Comparison of ENCODE assay signal across 8 mouse cellular contexts in genomic region chr1:135312201-135312600, GRCm38 (mm10). TPM values are rescaled to one million over a fixed set of nuclear protein-coding genes. Genes with fewer than 3 reads are reported as not detected.
A peak's percentile ranks its signal among the peaks of the same experiment; 100 is the strongest.
DNase-seq lines count a peak whose midpoint lies in the region; ATAC-seq and TF ChIP-seq lines count a peak whose summit lies in the region.

No protein-coding gene starts in this region.

- H3K27me3 ChIP-seq in kidney, adult 2 months (replicated peaks; ENCODE audit: control insufficient read depth, insufficient read depth, low read length): no peaks in the 10 kb centered on the region
- H3K27me3 ChIP-seq in hindbrain, embryonic 16.5 days (replicated peaks; ENCODE audit: control insufficient read depth, insufficient read depth, low read length): no peaks in the 10 kb centered on the region; the same call in 1 of the 2 replicates
- 0 out of 2 replicates have a peak, but pooled peaks cover 2% of the 10 kb centered on the region for H3K27me3 ChIP-seq in midbrain, embryonic 13.5 days

- no peaks in the 10 kb centered on the region for H3K9me3 ChIP-seq in hindbrain, embryonic 16.5 days (ENCODE audit: control insufficient read depth, low read length)
- H3K9me3 ChIP-seq in midbrain, embryonic 13.5 days: no peaks in the 10 kb centered on the region

- peak overlapping the region; percentile 43 for H3K4me3 ChIP-seq in kidney, adult 2 months (ENCODE audit: insufficient read depth, low read depth, low read length)
- peak overlapping the region; percentile 90 for H3K4me3 ChIP-seq in brown adipose tissue, adult 24 weeks (ENCODE audit: insufficient read depth, low read depth, low read length)
- peak overlapping the region; percentile 66 for H3K4me3 ChIP-seq in hindbrain, embryonic 16.5 days (ENCODE audit: low read length)
- H3K4me3 ChIP-seq in midbrain, embryonic 13.5 days (replicated peaks): peak overlapping the region; percentile 82

- WGBS in kidney, adult 2 months: 36% methylated on average over 4 of the region's 4 CpGs
- 87% methylated on average over 4 of the region's 4 CpGs for WGBS in hindbrain, embryonic 16.5 days
- 94% methylated on average over 4 of the region's 4 CpGs for WGBS in midbrain, embryonic 13.5 days

- ATAC-seq in hindbrain, embryonic 16.5 days: no peak
- no peak for ATAC-seq in midbrain, embryonic 13.5 days

- TF ChIP-seq CTCF in kidney, adult 2 months (conservative IDR thresholded peaks at IDR 0.05; ENCODE audit: insufficient read depth, insufficient read length, low read depth, low read length): no peak

- peak overlapping the region; percentile 80 for H3K4me2 ChIP-seq in hindbrain, embryonic 16.5 days (ENCODE audit: low read length)
- peak overlapping the region; percentile 91 for H3K4me2 ChIP-seq in midbrain, embryonic 13.5 days (replicated peaks)

- H3K4me1 ChIP-seq in kidney, adult 2 months (ENCODE audit: control insufficient read depth, insufficient read depth, low read length): peaks cover 10% of the 10 kb centered on the region; the same call in 1 of the 2 replicates
- H3K4me1 ChIP-seq in brown adipose tissue, adult 24 weeks (ENCODE audit: control insufficient read depth, insufficient read depth, insufficient read length, low read length): peaks cover 6% of the 10 kb centered on the region
- H3K4me1 ChIP-seq in hindbrain, embryonic 16.5 days (ENCODE audit: control insufficient read depth, insufficient read depth, low read depth, low read length): peaks cover 19% of the 10 kb centered on the region
- H3K4me1 ChIP-seq in midbrain, embryonic 13.5 days (replicated peaks): peaks cover 25% of the 10 kb centered on the region

- H3K27ac ChIP-seq in kidney, adult 2 months (ENCODE audit: insufficient read depth, low read depth, low read length): peak overlapping the region; percentile 43; the same call in 1 of the 2 replicates
- H3K27ac ChIP-seq in brown adipose tissue, adult 24 weeks (replicated peaks; ENCODE audit: low read depth, low read length): no peak overlapping the region
- no peak overlapping the region for H3K27ac ChIP-seq in hindbrain, embryonic 16.5 days (ENCODE audit: low read depth, low read length)
- no peak overlapping the region for H3K27ac ChIP-seq in midbrain, embryonic 13.5 days

- H3K36me3 ChIP-seq in kidney, adult 2 months (ENCODE audit: control insufficient read depth, insufficient read depth, low read length): peaks cover 1% of the 10 kb centered on the region; the same call in 1 of the 2 replicates
- H3K36me3 ChIP-seq in hindbrain, embryonic 16.5 days (ENCODE audit: control insufficient read depth, insufficient read depth, low read length): peaks cover 11% of the 10 kb centered on the region
- peaks cover 28% of the 10 kb centered on the region for H3K36me3 ChIP-seq in midbrain, embryonic 13.5 days

- DNase-seq in kidney, adult 2 months: peak; percentile 56
- no peak for DNase-seq in kidney, postnatal 10 days
- no peak for DNase-seq in frontal cortex, postnatal 25 days (ENCODE audit: low spot score in 2 of 2)
- DNase-seq in adrenal gland, postnatal 25 days: no peak
- DNase-seq in thymus, postnatal 0 days (ENCODE audit: low spot score): no peak

- no peak for TF ChIP-seq POLR2A in kidney, adult 2 months (IDR thresholded peaks at IDR 0.05; ENCODE audit: low read depth, low read length)

- H3K9ac ChIP-seq in hindbrain, embryonic 16.5 days (ENCODE audit: low read depth, low read length): no peak overlapping the region
- H3K9ac ChIP-seq in midbrain, embryonic 13.5 days (replicated peaks): no peak overlapping the region; the same call in 1 of the 2 replicates

RNA-seq across cellular contexts. Expression of gene Timm17a, which starts 1.4 kb away (rescaled TPM):
- polyA plus RNA-seq in kidney, adult 2 months (2012; rRNA removed): 122 and 134 TPM in 2 replicates
- 295 and 336 TPM in 2 replicates for polyA plus RNA-seq in brown adipose tissue, adult 24 weeks (2012; ENCODE audit: insufficient read depth, insufficient read length, missing spikeins)
- polyA plus RNA-seq in hindbrain, embryonic 16.5 days (2015; fragmentation: Nextera tagmentation; extraction: Ambion mirVana): 166 and 193 TPM in 2 replicates
- 155 and 161 TPM in 2 replicates for polyA plus RNA-seq in midbrain, embryonic 13.5 days (2015; fragmentation: Nextera tagmentation; extraction: Ambion mirVana)
- 161 and 183 TPM in 2 replicates for total RNA-seq in adrenal gland, postnatal 25 days (2021)
- 235 TPM in 2 replicates for polyA plus RNA-seq in thymus, postnatal 0 days (2015; fragmentation: Nextera tagmentation; extraction: Ambion mirVana)

RNA-seq across cellular contexts. Expression of gene Lmod1, which starts 12.4 kb away (rescaled TPM):
- 2.6 and 3.8 TPM in 2 replicates for polyA plus RNA-seq in kidney, adult 2 months (2012; rRNA removed)
- polyA plus RNA-seq in brown adipose tissue, adult 24 weeks (2012; ENCODE audit: insufficient read depth, insufficient read length, missing spikeins): 1.8 and 2.1 TPM in 2 replicates
- polyA plus RNA-seq in hindbrain, embryonic 16.5 days (2015; fragmentation: Nextera tagmentation; extraction: Ambion mirVana): 0.28 and 0.46 TPM in 2 replicates
- polyA plus RNA-seq in midbrain, embryonic 13.5 days (2015; fragmentation: Nextera tagmentation; extraction: Ambion mirVana): 0.36 and 0.57 TPM in 2 replicates
- 1.1 and 1.6 TPM in 2 replicates for total RNA-seq in adrenal gland, postnatal 25 days (2021)
- 0.55 and 0.89 TPM in 2 replicates for polyA plus RNA-seq in thymus, postnatal 0 days (2015; fragmentation: Nextera tagmentation; extraction: Ambion mirVana)

RNA-seq across cellular contexts. Expression of gene Rnpep, which starts 28.3 kb away (rescaled TPM):
- 28.7 and 29.1 TPM in 2 replicates for polyA plus RNA-seq in kidney, adult 2 months (2012; rRNA removed)
- polyA plus RNA-seq in brown adipose tissue, adult 24 weeks (2012; ENCODE audit: insufficient read depth, insufficient read length, missing spikeins): 32.3 and 39.4 TPM in 2 replicates
- 94.1 and 105 TPM in 2 replicates for polyA plus RNA-seq in hindbrain, embryonic 16.5 days (2015; fragmentation: Nextera tagmentation; extraction: Ambion mirVana)
- 87.7 and 102 TPM in 2 replicates for polyA plus RNA-seq in midbrain, embryonic 13.5 days (2015; fragmentation: Nextera tagmentation; extraction: Ambion mirVana)
- total RNA-seq in adrenal gland, postnatal 25 days (2021): 50.9 and 58.0 TPM in 2 replicates
- polyA plus RNA-seq in thymus, postnatal 0 days (2015; fragmentation: Nextera tagmentation; extraction: Ambion mirVana): 58.1 and 66.1 TPM in 2 replicates

RNA-seq across cellular contexts. Expression of gene Elf3, which starts 53.8 kb away (rescaled TPM):
- 23.1 and 25.0 TPM in 2 replicates for polyA plus RNA-seq in kidney, adult 2 months (2012; rRNA removed)
- polyA plus RNA-seq in brown adipose tissue, adult 24 weeks (2012; ENCODE audit: insufficient read depth, insufficient read length, missing spikeins): not detected in 2 replicates
- 0.28 and 0.29 TPM in 2 replicates for polyA plus RNA-seq in hindbrain, embryonic 16.5 days (2015; fragmentation: Nextera tagmentation; extraction: Ambion mirVana)
- polyA plus RNA-seq in midbrain, embryonic 13.5 days (2015; fragmentation: Nextera tagmentation; extraction: Ambion mirVana): 0.16 and 0.34 TPM in 2 replicates
- total RNA-seq in adrenal gland, postnatal 25 days (2021): 0.21 TPM in 1 of 2 replicates, not detected in the other
- polyA plus RNA-seq in thymus, postnatal 0 days (2015; fragmentation: Nextera tagmentation; extraction: Ambion mirVana): 4.4 and 5.0 TPM in 2 replicates
